Mouse (Mus musculus): ENCODE results near the gene Slc22a16.

The Slc22a16 gene

DNA sequence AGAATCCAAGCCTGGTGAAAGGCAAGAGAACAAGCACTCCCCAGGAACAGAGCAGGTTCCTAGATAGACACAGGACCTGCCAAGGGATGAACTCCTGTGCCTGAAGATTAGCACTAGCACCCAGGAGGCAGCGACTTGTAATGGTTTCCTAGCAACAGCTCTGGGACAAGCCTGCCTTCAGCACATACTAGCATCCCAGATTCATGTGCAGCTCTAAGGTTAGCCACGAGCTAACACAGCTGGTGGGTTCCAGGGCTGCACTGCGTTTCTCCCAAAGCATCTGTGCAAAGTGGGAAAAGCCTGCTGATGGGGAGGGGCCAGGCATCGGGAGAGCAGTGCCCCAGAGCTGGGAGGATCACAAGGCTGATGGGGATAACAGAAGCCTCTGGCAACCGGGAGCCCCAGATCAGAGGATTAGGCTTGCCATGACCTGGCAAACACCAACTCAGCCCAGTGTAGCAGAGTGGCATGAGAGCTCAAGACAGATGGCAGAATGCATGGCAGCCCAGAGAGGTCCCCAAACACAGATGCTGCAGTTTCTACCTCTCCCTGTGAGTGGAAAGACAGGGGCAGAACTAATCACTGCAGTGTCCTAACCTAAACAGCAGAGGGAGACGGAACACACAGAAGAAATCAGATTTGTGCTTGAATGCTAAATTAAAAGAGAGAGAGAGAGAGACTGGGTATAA lies 34.7 kb downstream of the Slc22a16 start:
- DNase-seq (ENCODE audit: low read depth), result no peak

DNA sequence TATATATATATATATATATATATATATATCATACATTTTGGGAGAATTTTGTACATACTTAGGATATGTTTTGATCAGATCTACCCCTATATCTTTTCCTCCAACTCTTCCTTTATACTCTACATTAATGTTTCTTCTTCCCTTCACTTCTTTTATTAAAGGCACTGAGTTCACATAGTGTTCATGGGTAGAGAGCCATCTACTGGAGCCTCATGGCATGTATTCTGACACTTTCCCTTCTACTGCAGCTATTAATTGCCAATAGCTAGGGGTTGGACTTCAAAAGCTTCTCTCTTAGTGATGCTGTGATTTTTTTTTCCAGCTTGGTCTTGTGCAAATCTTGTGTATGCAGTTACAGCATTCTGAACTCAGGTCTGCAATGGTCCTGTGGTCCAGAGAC lies 47.8 kb downstream of the Slc22a16 start:
- no peak for DNase-seq (ENCODE audit: low read depth)

DNA sequence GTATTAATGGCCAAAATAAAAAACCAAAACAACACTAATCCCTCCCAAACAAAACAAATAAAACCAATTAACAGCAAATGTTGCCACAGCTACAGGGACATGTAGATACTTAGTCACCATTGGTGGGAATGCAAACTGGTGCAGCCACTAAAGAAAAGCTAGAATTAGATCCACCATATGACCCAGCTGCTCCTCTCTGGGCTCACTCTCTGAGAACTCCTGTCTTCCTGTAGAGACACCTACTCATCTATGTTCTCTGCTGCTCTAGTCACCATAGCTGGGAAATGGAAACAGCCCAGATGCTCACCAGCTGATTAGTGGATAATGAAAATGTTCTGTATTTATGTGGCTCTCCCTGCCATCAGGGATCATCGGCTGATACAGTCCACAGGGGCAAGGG lies 49.6 kb downstream of the Slc22a16 start:
- no peak for DNase-seq (ENCODE audit: low read depth)

- peak; percentile 34 for DNase-seq (ENCODE audit: low read depth)
These were observed 59.0 kb downstream of the Slc22a16 start for GRCm38 (mm10) chr10:40629140-40629539.

DNA sequence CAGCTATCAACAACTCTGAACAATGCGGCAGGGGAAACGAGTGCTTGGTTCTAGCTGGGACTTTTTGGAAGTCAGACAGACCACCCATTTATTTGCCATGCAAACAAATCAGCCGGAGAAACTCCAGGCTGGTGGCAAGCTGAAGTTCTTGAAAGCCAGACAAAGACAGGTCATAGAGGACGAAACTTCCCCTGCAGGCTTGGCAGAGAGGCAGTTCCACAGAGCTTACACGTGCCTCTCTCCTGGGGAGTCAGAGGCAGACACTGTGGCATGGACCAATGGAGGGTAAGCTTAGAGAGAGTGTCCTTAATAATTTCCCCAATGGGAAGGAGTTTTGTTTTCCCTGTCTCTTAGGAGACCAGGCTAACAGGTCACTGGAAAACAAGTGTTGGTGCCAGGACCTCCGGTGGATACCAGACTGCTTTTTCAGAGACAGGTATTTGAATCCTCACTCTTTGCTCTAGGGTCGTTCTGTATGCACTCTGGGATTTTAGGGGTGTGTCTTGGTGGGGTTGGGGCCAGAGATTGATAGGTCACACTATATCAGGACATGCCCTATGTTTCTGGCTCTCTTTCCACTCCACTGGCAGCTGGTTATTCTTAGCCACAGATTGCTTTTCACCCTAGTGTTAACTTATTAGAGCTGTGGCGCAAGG lies 59.6 kb downstream of the Slc22a16 start, which contains the start of gene Ddo:
TSS of gene Ddo (plus strand) at position 356 of the 656 bp plus-strand sequence.
- no peak for DNase-seq (ENCODE audit: low read depth)

DNA sequence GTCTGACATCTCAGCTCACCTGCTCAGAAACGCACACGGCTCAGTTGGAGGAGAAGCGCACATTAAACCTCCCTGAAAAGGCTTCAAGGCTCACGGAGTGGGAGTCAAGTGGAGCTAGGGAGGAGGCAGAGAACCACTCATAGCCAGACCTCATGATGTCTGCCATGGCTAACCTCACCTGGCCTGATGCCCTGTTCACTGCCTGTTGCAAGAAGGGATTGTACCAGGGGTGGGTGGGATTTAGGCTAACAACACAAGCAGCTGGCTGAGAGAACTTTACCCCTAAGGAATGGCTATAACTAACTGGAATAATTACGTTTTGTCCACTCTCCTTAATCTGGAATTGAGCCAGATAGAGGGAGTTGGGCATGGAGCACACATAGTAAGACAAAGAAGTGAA lies 60.3 kb downstream of the Slc22a16 start:
- DNase-seq (ENCODE audit: low read depth), result no peak

DNA sequence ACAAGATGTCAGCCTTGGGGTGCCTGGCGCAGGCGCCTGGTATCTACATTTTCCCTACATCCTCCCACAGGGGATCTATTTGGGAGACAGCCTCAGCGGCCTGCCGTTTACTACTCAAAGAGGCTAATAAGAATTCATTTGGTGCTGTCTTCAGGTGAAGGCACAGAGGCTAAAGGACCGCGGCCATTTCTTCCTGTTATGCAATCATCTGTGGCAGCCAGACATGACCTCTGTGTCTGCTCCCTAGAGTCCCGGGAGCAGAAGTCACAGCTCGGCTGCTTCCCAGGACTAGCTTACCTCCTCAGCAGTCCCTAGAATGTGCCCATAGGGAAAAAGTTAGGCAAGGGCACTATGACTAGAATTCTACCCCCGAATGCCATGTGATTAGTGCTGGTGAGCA lies 60.8 kb downstream of the Slc22a16 start:
- DNase-seq (ENCODE audit: low read depth), result no peak

- DNase-seq (ENCODE audit: low read depth), result no peak
These were observed 62.0 kb downstream of the Slc22a16 start for GRCm38 (mm10) chr10:40632087-40632486.

- no peak for DNase-seq (ENCODE audit: low read depth)
These were observed 67.2 kb downstream of the Slc22a16 start for GRCm38 (mm10) chr10:40637331-40637730.

DNA sequence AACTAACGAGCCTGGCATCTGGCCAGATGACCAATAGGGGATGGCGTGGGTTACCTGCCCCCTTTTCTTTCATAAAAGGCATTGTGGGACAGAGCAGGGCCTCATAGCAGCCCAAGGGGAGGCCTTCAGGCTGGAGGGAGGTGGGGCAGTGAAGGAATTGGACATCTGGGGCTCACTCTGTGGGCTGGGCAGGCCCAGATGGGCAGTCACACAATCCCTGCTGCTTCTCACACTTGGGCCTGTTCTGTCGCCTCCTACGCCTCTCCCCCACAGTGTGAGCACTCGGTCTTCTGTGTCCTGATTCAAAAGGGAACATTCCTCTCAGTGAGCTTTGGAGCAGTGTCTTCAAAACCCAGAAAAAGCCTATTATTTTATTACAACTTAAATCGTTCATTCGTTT lies 68.1 kb downstream of the Slc22a16 start:
- DNase-seq (ENCODE audit: low read depth), result no peak

- DNase-seq (ENCODE audit: low read depth), result no peak
These were observed 69.0 kb downstream of the Slc22a16 start for GRCm38 (mm10) chr10:40638823-40639819.

DNA sequence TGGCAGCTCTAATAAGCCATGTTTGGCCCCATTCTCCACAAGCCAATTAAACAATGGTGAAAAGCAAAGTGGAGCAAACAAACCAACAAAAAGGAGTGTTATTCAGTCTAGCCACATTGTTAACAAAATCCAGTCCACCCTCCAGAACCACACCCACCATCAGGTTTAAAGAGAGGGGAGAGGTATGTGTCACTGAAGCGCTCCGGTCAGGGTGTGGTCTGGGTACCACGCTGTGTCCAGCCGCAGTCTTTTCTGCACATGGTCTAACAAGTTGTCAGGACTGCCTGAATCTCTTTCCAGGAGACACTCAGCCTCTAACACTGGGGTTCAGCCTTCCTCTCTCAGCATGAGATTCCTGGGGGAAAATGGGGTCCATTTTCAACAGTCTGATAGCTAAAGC lies 70.3 kb downstream of the Slc22a16 start:
- no peak for DNase-seq (ENCODE audit: low read depth)

DNA sequence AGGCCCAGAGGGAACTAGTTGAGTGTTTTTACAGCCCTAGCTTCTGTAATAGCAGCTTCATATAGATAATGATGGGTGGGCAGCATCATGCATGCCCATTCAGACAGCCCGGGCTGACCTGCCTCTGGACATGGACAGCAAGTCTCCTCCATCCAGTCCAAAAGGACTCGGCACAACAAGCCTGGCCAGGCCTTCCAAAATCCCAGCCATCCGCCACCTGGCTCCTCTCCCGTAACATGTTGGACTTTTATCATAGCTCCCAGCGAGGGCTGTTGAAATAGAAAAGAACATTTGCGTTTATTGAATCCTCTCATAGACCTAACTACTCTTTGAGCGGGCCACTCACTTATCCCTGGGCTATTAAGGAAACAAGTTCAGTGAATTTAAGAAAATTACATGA lies 71.8 kb downstream of the Slc22a16 start:
- no peak for DNase-seq (ENCODE audit: low read depth)

DNA sequence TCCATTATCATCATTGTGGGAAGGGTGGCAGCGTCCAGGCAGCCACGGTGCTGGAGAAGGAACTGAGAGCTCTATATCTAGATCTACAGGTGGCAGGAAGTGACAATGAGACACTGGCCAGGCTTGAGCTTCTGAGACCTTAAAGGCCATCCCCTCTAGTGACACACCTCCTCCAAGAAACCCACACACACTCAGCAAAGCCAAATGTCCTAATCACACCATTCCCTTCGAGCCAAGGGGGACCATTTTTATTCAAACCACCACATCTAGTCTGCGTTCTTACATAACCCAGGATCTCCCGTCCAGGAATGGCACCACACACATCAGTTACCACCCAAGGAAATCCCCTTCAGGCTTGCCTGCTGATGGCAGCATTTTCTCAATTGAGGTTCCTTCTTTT lies 73.0 kb downstream of the Slc22a16 start:
- DNase-seq (ENCODE audit: low read depth), result no peak

- DNase-seq (ENCODE audit: low read depth), result no peak
These were observed 74.3 kb downstream of the Slc22a16 start for GRCm38 (mm10) chr10:40644456-40644855.

DNA sequence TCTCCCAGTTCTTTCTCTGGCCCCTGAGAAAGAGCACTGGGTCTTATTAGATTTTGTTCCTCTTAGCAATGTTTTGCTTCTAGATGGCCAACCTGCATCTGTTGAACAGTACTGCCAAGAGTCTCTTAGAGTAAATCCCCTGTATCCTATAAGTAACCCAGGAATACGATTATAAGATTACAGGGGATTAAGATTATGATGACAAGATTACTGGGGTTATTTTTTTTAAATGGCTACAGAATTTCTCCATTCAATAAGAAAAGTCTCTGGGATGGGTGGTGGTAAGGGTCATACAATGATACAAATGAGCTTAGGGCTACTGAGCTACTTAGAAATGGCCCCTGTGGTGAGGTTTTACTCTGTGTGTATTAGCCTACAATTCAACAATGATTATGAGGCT lies 75.2 kb downstream of the Slc22a16 start:
- DNase-seq (ENCODE audit: low read depth), result no peak

DNA sequence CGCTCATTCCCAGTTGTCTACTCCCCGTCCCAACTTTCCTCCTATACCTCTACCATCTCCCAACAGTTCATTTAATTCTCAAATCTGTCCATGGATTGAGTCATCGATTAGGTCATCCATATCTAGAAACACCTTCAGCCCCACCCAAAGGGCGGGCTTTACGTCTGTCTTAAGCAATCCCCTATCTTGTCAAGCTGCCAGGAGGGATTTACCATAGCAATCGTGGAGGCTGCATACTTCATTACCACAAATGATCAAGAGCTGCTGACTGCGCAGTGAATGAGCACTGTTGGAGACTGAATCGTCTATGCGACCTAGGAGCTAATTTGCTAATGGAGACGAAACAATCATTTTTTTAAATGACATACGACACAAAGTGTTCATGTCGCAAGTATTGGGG lies 78.6 kb downstream of the Slc22a16 start:
- DNase-seq (ENCODE audit: low read depth), result no peak

DNA sequence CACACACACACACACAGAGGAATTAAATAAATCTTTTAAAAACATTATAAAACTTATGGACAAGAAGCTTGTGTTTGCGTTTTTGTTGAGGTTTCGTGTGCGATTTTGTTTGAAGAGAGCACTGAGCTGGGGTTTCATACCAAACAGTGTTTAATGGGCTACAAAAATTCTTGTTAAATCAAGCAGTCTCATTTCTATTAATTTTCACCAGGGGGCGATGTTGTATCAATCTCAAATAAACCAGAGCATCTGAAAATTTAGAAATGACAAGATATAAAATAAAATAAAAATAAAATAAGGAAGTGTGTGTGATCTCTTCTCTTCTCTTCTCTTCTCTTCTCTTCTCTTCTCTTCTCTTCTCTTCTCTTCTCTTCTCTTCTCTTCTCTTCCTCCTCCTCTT lies 79.5 kb downstream of the Slc22a16 start:
- peak; percentile 8 for DNase-seq (ENCODE audit: low read depth)

GRCm38 (mm10) chr10:40651676-40652075 lies 81.5 kb downstream of the Slc22a16 start:
- DNase-seq (ENCODE audit: low read depth), result no peak
